Mouse (Mus musculus) left cerebral cortex, adult 2 months (tissue): ENCODE measurements at regions not wholly inside any gene's neighbourhood (a gene's known extent, or its start where the extent isn't known, plus 50 kb on each side); places are given as distances from the start of the nearest gene placed in this dataset.
"Not testable (repeated sequence)": the region's sequence is repeated elsewhere in the genome, so short reads cannot be mapped to it uniquely, and the experiment has no call there.

Source experiments
- DNase-seq, 2 experiments: peaks; one replicate each; pipeline ENCODE4 v3.0.0; 2021 to 2022; ENCODE audit warnings: low spot score in 2 of 2, mixed read lengths in 1 of 2; ENCODE audit errors: extremely low spot score in 1 of 2
- H3K27ac ChIP-seq: fragments of 200-600 bp; 2 replicates; pipeline ENCODE4 v1.8.1; 2022
- H3K4me3 ChIP-seq: fragments of 200-600 bp; 2 replicates; pipeline ENCODE4 v1.8.1; 2022
- CTCF ChIP-seq: fragments of 200-600 bp; IDR thresholded peaks from 2 replicates; pipeline ENCODE4 v1.8.1; 2022; ENCODE audit warnings: antibody characterized with exemption, mild to moderate bottlenecking, moderate library complexity
- intact Hi-C: fragments of 180-260 bp; cut with DNase I; formaldehyde crosslinking; loops from one replicate; pipeline ENCODE4 v1.15.1; 2025

DNA sequence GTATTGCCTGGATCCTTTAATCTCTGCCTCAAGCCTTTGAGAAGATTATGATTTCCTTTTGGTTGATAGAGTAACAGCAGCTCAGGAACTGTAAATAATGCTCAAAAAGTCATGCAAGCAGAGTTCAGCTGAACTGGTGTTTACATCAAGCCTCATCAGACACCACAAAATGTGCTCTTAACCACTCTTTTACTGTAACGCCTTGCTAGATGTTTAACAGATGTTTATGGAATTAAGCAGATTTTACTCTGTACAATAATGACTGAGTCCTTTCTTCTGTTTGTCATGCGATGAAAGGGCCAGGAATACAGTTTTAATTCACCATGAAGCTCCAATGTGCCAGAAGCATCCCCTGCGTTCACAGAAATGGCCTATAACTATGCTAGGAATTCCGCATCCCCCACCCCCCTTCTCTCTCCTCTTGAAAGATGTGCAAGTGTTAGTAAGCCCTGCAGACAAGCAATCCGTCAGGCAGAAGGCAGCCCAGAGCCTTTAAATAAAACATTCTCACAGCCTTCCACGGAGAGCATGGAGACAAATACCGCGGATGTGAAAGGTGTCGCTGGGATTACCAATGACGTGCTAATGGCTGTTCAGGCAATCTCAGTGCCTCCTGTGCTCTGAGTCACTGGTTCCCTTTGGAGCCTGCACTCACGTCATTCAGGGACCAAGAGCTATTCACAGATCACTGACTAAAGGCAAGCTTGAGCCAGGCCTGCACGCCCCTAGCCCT is 453.3 kb upstream of the Kif18a start:
- no peak overlapping the region for H3K27ac ChIP-seq

DNA sequence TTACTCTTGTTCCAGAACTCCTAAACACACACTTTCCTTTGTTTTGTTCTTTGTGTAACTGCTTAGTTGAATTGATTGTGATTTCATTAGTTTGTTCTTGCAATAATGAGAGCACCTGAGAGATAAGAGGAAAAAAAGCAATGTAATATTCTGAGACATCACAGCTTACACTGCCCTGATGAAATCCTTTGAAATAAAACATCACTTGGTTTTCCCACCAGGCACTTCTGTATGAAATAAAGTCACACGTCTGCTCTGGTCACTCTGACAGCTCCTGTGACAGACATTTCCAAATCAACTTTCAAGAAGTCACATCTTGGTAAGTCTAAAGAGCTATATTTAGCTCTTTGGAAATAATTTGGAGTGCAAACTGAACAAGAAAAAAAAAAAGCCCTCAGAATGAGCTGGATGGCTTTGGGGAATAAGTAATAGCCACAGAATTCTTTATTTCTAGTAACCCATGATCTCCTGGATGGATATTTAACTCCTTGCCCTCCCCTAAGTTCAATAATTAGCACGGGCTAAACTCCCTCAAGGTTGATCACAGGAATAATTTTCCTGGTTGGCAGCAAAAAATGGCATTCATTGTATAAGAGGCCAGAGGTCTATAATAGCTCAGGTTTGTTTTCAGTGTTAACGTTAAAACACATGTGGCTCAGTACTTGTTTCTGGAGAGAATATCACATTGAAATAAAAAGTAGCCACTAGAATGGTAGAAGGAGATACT is 452.4 kb upstream of the Kif18a start:
- intact Hi-C loops: loop anchor here (2.0 to 5.0 kb wide), 2 partner anchors 849 to 865 kb away; no protein-coding TSS in a partner anchor
- no peak for DNase-seq
- TF ChIP-seq CTCF: no peak
- Histone ChIP-seq H3K27ac (no peak overlapping the region), H3K4me3 (no peak overlapping the region)

More for the DNA sequence above, 453.3 kb upstream of the Kif18a start:
- TF ChIP-seq CTCF: no peak
- DNase-seq: no peak
- H3K4me3 ChIP-seq: no peak overlapping the region
- intact Hi-C loops: loop anchor here (2.0 to 5.0 kb wide), 2 partner anchors 850 to 866 kb away; no protein-coding TSS in a partner anchor

- H3K27ac ChIP-seq, H3K4me3 ChIP-seq, DNase-seq, intact Hi-C loops: not testable (repeated sequence)
These were observed 436.7 kb upstream of the Kif18a start for GRCm38 (mm10) chr2:108843855-108844254.

- DNase-seq: no peak
- Histone ChIP-seq H3K27ac (no peak overlapping the region), H3K4me3 (no peak overlapping the region)
- TF ChIP-seq CTCF: no peak
- intact Hi-C loops: no loop called here
These were observed 432.5 kb upstream of the Kif18a start for GRCm38 (mm10) chr2:108848051-108848450.

- intact Hi-C loops: no loop called here
- no peak overlapping the region for H3K27ac ChIP-seq
- no peak overlapping the region for H3K4me3 ChIP-seq
- TF ChIP-seq CTCF: no peak
- no peak for DNase-seq
These were observed 426.1 kb upstream of the Kif18a start for GRCm38 (mm10) chr2:108854399-108854798.

DNA sequence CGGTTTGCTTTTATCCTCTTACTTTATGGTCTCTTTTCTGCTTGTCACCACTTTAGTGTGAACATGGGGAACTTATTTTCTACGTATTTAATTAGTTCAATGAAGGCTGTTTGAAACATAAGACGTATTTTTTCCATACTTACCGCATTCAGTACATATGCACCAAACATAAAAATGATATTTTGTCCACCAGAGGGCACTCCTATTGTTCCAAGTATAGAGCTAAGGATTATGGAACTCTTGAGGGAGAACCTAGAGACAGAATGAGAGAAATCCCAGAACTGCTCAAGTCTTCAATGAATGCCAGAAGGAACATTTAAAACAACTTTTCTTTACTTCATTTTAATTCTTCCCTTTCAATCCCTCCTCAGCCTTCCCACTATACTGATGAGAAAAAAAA is 403.4 kb upstream of the Kif18a start:
- no peak overlapping the region for H3K4me3 ChIP-seq
- TF ChIP-seq CTCF: peak; percentile 52

DNA sequence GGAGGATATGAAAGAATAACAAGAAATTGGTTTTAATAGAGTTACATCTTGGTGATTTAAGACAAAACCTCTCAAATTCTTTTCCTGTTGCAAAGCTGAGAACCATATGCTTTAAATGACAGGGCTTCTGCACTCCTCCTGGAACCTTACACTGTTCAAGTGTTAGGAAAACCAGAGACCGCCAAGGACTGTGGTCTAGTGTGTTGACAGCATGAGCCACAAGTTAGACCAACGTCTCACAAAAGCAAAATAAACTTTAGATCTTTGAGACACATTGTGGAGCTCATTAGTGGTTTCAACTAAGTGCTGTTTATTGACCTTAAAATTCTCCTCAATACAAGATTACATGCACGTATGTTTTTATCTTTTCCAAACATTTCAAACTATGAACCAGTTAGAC is 402.9 kb upstream of the Kif18a start:
- no peak for DNase-seq
- no peak overlapping the region for H3K4me3 ChIP-seq
- H3K27ac ChIP-seq: no peak overlapping the region
- intact Hi-C loops: loop anchor here (2.0 kb wide), 1 partner anchor 817 kb away; no protein-coding TSS in a partner anchor
- no peak for TF ChIP-seq CTCF

More for the DNA sequence above, 403.4 kb upstream of the Kif18a start:
- intact Hi-C loops: loop anchor here (2.0 kb wide), 1 partner anchor 818 kb away; no protein-coding TSS in a partner anchor
- DNase-seq: no peak
- no peak overlapping the region for H3K27ac ChIP-seq

DNA sequence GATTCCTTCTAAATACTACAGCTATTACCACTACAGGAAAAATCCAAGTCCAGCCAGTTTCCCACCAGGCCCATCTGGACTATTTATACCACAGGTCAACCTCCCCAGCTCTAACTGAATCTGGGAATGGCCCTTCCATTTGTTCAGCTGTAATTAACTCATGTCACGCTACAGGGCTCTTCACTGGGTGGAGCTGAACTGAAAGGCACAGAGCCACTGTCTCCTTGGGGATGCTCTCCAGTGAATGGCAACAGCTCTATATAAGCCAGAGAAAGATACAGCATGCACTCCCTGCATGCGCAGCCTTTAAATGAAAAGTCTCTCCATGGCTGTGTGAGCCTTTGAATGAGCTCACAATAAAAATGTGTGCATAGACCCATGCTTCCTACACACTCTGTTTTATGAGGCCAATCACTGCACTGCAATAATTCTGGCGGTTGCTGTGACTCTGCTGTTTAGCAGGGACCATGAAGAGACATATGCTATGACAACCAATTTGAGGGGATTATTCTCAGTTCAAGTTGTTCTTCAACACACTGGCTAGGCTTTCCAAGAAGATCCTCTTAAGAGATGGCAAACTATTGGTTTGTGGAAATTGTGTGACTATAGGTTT is 376.3 kb upstream of the Kif18a start:
- DNase-seq: no peak
- Histone ChIP-seq H3K27ac (no peak overlapping the region), H3K4me3 (no peak overlapping the region)
- TF ChIP-seq CTCF: no peak
- intact Hi-C loops: no loop called here

DNA sequence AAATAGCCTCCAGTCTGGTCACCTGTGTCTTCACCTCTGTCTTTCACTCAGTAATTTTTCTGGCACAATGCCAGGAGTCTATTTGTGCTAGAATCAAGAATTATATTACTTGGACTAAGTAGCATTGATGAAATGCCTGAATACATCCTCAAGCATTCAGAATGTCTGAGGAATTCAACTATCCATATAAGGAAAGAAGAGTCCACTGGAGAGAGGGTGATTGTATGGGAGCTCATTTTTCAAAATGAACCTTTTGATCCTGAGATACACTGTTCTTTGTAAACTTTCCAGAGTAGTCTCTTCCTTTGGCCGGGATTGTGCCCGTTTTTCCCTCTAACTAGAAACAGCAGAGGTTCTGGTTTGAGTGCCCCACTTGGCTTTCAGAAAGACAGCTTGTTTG is 367.0 kb upstream of the Kif18a start:
- no peak overlapping the region for H3K27ac ChIP-seq
- no peak for DNase-seq
- intact Hi-C loops: no loop called here
- no peak overlapping the region for H3K4me3 ChIP-seq
- no peak for TF ChIP-seq CTCF

- no peak for TF ChIP-seq CTCF
- no peak for DNase-seq
- Histone ChIP-seq H3K4me3 (no peak overlapping the region), H3K27ac (no peak overlapping the region)
- intact Hi-C loops: no loop called here
These were observed 366.6 kb upstream of the Kif18a start for GRCm38 (mm10) chr2:108913967-108914366.

DNA sequence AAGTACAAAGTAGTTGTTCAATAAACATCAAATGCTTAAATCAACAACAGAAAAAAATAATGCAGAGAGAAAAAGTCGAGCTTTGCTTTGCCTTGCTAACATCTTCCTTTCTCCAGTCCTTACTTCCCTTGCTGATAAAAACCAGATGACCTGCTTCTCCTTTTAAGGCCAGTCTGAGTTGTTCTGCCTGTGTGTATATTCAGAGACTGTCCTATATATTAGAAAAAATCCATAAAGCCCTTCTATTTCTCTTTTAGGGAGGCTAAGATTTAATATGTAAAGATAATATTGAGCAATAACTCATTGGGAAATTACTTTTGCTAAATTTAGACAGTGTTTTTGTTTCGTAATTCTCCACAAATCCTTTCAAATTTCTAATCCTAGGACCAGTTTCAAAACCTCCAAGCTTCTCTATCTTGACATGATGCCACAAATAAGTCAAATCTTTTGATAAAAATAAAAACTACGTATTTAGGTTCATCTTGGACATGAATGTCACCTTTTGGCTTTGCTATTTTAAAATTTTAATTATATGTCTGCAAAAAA is 361.0 kb upstream of the Kif18a start:
- TF ChIP-seq CTCF: no peak
- no peak overlapping the region for H3K4me3 ChIP-seq
- intact Hi-C loops: no loop called here
- H3K27ac ChIP-seq: no peak overlapping the region
- no peak for DNase-seq

GRCm38 (mm10) chr2:108920111-108920510 is 360.4 kb upstream of the Kif18a start:
- no peak for DNase-seq
- Histone ChIP-seq H3K4me3 (no peak overlapping the region), H3K27ac (no peak overlapping the region)
- TF ChIP-seq CTCF: no peak
- intact Hi-C loops: no loop called here
